Mouse (Mus musculus): ENCODE measurements around the gene Bank1. TPM values are rescaled to one million over a fixed set of nuclear protein-coding genes. Genes with fewer than 3 reads are reported as not detected.

Gene Bank1
- polyA plus RNA-seq, 1 experiment from 2014 or later = 0.20 TPM

DNA sequence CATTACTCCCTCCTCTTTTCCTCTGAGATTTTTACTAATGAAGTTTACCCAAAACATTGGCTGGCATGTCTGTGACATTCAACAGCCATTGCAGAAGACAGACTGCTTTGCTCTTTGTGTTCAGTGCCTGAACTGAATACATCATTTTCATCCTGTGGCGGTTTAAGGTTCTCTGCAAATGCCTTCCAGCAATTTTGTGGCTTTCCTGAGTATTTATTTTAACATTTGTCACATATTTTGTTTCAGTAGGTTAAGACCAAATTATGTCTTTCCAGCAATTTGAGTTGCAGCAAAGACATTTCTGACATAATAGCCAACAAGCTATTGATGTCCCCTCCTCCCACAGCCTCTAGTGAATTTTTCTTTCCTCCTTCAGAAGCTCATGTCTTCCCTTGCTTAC lies 170.3 kb downstream of the Bank1 start:
- Histone ChIP-seq H3K27ac (no peak overlapping the region), H3K9me3 (no peaks in the 10 kb centered on the region), H3K4me2 (no peak overlapping the region), H3K9ac (no peak overlapping the region), H3K36me3 (replicated peaks) (no peaks in the 10 kb centered on the region), H3K27me3 (no peaks in the 10 kb centered on the region), H3K4me3 (replicated peaks) (no peak overlapping the region), H3K4me1 (no peaks in the 10 kb centered on the region)
- ATAC-seq (ENCODE audit: low FRiP score) = no peak
- WGBS = 73% methylated on average over 1 of the region's 1 CpGs

DNA sequence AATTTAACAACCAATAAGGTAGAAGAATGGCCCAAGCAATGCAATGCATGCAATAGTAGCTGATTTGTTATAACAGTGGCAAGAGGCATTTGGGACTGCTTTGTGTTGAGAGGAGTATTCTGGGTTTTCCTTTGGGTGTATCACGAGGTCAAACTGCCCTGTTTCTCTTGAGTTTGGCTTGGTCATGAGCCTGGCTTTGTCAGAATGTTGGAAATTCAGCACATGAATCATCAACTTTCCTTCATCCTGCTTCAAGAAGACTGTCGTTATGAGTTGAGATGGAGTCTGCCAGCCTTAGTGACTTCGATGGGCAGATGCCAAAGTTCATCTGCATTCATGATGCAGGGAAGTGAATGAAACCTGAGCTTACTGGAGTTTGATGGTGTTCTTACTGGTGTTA lies 175.0 kb downstream of the Bank1 start:
- WGBS = 82% methylated on average over 3 of the region's 3 CpGs
- Histone ChIP-seq H3K27me3 (no peaks in the 10 kb centered on the region), H3K36me3 (replicated peaks) (no peaks in the 10 kb centered on the region), H3K4me1 (no peaks in the 10 kb centered on the region), H3K27ac (no peak overlapping the region), H3K4me3 (replicated peaks) (no peak overlapping the region), H3K9me3 (no peaks in the 10 kb centered on the region), H3K4me2 (no peak overlapping the region), H3K9ac (no peak overlapping the region)
- no peak for ATAC-seq (ENCODE audit: low FRiP score)

GRCm38 (mm10) chr3:136147166-136147565 lies 178.7 kb downstream of the Bank1 start:
- WGBS = 69% methylated on average over 2 of the region's 2 CpGs

DNA sequence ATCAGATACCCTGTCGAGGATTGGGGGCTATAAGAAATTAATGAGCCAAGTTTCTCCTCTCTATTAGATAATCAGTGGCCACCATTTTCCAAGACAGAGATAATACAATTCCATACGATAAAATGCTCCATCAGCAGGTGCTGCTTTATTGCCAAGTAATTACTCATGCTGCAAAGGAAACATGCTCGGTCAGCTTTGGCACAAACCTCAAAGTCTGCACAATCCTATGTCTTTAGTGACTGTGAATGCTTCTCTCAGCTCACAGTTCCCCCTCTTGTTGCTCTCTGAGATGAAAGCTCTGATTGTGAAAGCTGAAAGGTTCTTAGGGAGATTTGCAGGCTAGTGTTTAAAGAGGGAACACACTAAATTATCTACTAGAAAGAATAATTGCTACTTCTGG lies 193.9 kb downstream of the Bank1 start:
- Histone ChIP-seq H3K4me2 (no peak overlapping the region), H3K9ac (no peak overlapping the region), H3K27me3 (no peaks in the 10 kb centered on the region), H3K36me3 (replicated peaks) (no peaks in the 10 kb centered on the region), H3K9me3 (no peaks in the 10 kb centered on the region), H3K27ac (no peak overlapping the region), H3K4me1 (no peaks in the 10 kb centered on the region), H3K4me3 (replicated peaks) (no peak overlapping the region)
- WGBS = 51% methylated on average over 3 of the region's 3 CpGs
- no peak for ATAC-seq (ENCODE audit: low FRiP score)

More at GRCm38 (mm10) chr3:136147166-136147565, 178.7 kb downstream of the Bank1 start:
- Histone ChIP-seq H3K9me3 (no peaks in the 10 kb centered on the region), H3K4me2 (no peak overlapping the region), H3K9ac (no peak overlapping the region), H3K36me3 (replicated peaks) (no peaks in the 10 kb centered on the region), H3K27me3 (no peaks in the 10 kb centered on the region), H3K27ac (no peak overlapping the region), H3K4me3 (replicated peaks) (no peak overlapping the region), H3K4me1 (no peaks in the 10 kb centered on the region)
- no peak for ATAC-seq (ENCODE audit: low FRiP score)

GRCm38 (mm10) chr3:136115478-136116215 lies 210.2 kb downstream of the Bank1 start:
- Histone ChIP-seq H3K9ac (no peak overlapping the region), H3K9me3 (no peaks in the 10 kb centered on the region), H3K4me2 (no peak overlapping the region), H3K27me3 (no peaks in the 10 kb centered on the region), H3K4me1 (no peaks in the 10 kb centered on the region), H3K27ac (no peak overlapping the region), H3K4me3 (replicated peaks) (no peak overlapping the region), H3K36me3 (replicated peaks) (no peaks in the 10 kb centered on the region)
- ATAC-seq (ENCODE audit: low FRiP score) = no peak
- WGBS = 63% methylated on average over 5 of the region's 5 CpGs

DNA sequence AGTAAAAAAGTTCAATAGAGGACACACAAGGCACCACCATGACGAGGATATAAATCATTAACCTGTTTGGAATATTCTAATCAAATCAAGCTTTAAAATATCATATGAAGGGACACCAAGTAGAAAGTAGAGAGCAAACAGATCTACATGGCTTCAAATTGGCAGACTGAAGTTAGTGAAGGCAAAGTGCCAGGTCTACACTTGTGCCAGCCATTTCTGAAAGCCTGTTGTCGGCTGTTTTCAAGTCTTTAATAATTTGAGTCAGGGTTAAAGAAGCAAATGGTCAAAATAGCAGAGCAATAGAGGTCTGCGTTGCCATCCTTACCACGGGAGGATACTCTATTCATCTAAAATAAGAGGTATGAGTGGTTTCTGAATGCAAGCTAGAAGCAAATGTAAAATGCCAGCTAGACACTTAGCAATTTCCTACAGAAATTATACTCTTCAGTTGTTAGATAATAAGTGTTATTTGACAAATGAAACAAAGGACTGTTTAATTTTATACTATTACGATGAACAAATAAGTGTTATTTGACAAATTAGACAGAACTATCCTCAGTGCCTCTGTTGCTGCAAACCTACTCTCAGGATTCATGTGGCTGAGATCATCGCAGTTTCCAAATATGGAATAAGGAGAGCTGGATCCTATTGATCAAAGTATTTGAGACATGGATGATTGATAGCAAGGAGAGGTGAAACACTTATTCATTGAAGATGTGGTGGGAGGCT lies 216.3 kb downstream of the Bank1 start:
- H3K4me2 ChIP-seq = no peak overlapping the region
- WGBS = 86% methylated on average over 6 of the region's 6 CpGs
- no peak overlapping the region for H3K4me3 ChIP-seq (replicated peaks)
- no peak overlapping the region for H3K27ac ChIP-seq
- H3K4me1 ChIP-seq = no peaks in the 10 kb centered on the region
- H3K9me3 ChIP-seq = no peaks in the 10 kb centered on the region
- H3K9ac ChIP-seq = no peak overlapping the region
- no peak for ATAC-seq (ENCODE audit: low FRiP score)
- no peaks in the 10 kb centered on the region for H3K36me3 ChIP-seq (replicated peaks)
- H3K27me3 ChIP-seq = no peaks in the 10 kb centered on the region

DNA sequence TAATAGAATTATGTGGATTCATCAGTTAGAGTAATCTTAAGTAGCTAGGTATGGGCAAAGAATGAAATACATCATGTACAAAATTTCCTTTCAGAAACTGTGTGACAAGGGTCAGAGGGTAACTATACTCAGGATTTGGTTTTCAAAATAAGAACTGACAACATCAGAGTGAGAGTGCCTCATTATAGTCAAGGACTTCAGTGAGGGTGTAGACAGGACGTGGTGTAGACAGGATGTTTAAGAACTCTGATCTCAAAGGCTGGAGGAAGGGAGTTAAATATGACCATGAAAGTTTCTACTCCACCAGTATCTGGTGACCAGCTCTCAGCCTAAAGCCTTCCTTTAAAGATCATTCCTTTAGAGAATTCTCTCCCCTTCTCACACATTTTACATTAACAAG lies 219.4 kb downstream of the Bank1 start:
- 51% methylated on average over 1 of the region's 1 CpGs for WGBS
- no peak overlapping the region for H3K4me2 ChIP-seq
- H3K4me3 ChIP-seq (replicated peaks) = no peak overlapping the region

GRCm38 (mm10) chr3:136103339-136103738 lies 222.5 kb downstream of the Bank1 start:
- H3K9ac ChIP-seq = no peak overlapping the region
- H3K4me3 ChIP-seq (replicated peaks) = no peak overlapping the region
- H3K9me3 ChIP-seq = no peaks in the 10 kb centered on the region
- H3K36me3 ChIP-seq (replicated peaks) = no peaks in the 10 kb centered on the region
- H3K27me3 ChIP-seq = no peaks in the 10 kb centered on the region
- ATAC-seq (ENCODE audit: low FRiP score) = no peak
- no peak overlapping the region for H3K4me2 ChIP-seq
- WGBS = 90% methylated on average over 2 of the region's 2 CpGs
- H3K27ac ChIP-seq = no peak overlapping the region
- no peaks in the 10 kb centered on the region for H3K4me1 ChIP-seq

More for the DNA sequence above, 219.4 kb downstream of the Bank1 start:
- Histone ChIP-seq H3K9ac (no peak overlapping the region), H3K36me3 (replicated peaks) (no peaks in the 10 kb centered on the region), H3K27ac (no peak overlapping the region), H3K9me3 (no peaks in the 10 kb centered on the region), H3K4me1 (no peaks in the 10 kb centered on the region), H3K27me3 (no peaks in the 10 kb centered on the region)
- ATAC-seq (ENCODE audit: low FRiP score) = no peak

- Histone ChIP-seq H3K36me3 (replicated peaks) (no peaks in the 10 kb centered on the region), H3K4me1 (no peaks in the 10 kb centered on the region), H3K9me3 (no peaks in the 10 kb centered on the region), H3K27me3 (no peaks in the 10 kb centered on the region), H3K27ac (no peak overlapping the region), H3K9ac (no peak overlapping the region), H3K4me3 (replicated peaks) (no peak overlapping the region), H3K4me2 (no peak overlapping the region)
- whole genome bisulfite sequencing = 92% methylated on average over 5 of the region's 5 CpGs
- ATAC-seq (ENCODE audit: low FRiP score) = no peak
These were observed 224.8 kb downstream of the Bank1 start for GRCm38 (mm10) chr3:136100973-136101500.

DNA sequence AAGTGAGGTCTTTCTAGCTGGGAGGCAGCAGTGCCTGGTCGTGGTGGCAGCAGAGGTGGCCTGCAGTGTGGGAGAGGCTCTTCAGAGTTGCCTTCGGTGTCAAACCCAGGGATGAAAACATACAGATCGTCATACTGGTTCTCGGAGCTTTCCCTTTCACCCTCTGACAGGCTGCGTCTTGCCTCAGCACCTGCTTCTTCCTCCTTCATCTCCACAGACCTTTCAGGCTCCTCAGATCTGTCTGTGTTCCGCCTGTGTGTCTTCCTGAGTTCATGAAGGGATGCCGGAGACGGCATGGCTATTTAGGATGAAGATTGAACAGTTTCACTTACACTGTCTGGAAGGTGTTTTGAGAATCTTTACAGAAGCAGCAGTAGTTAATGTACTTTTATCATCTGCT lies 225.6 kb downstream of the Bank1 start:
- no peak overlapping the region for H3K4me3 ChIP-seq (replicated peaks)
- no peak overlapping the region for H3K9ac ChIP-seq
- no peaks in the 10 kb centered on the region for H3K9me3 ChIP-seq
- no peaks in the 10 kb centered on the region for H3K36me3 ChIP-seq (replicated peaks)
- ATAC-seq (ENCODE audit: low FRiP score) = no peak
- H3K4me1 ChIP-seq = no peaks in the 10 kb centered on the region
- no peak overlapping the region for H3K4me2 ChIP-seq
- H3K27me3 ChIP-seq = no peaks in the 10 kb centered on the region
- 92% methylated on average over 8 of the region's 8 CpGs for WGBS
- H3K27ac ChIP-seq = no peak overlapping the region

- WGBS = 86% methylated on average over 7 of the region's 7 CpGs
- H3K9me3 ChIP-seq = no peaks in the 10 kb centered on the region
- no peaks in the 10 kb centered on the region for H3K4me1 ChIP-seq
- H3K27ac ChIP-seq = no peak overlapping the region
- ATAC-seq (ENCODE audit: low FRiP score) = no peak
- H3K36me3 ChIP-seq (replicated peaks) = no peaks in the 10 kb centered on the region
- no peak overlapping the region for H3K4me2 ChIP-seq
- no peaks in the 10 kb centered on the region for H3K27me3 ChIP-seq
- no peak overlapping the region for H3K9ac ChIP-seq
- no peak overlapping the region for H3K4me3 ChIP-seq (replicated peaks)
These were observed 238.8 kb downstream of the Bank1 start for GRCm38 (mm10) chr3:136086948-136087660.

DNA sequence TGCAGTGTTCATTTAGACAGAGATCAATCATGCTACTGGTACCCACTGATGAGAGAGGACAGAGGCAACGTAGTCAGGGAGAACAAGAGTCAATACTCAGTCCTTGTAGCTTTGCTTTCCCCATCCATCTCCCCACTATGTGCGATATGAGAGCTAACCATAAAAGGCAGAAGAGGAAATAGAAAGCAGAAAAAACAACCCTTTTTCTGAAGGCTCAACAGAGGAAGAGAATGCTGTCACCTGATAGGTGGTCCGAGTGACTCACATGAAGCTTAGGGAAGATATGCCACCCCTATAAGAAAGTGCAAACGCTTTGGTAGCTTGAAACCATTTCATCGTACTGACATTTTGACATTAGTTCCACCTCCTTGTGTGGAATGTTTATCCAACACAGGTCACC lies 239.4 kb downstream of the Bank1 start:
- no peak for ATAC-seq (ENCODE audit: low FRiP score)
- Histone ChIP-seq H3K4me1 (no peaks in the 10 kb centered on the region), H3K9me3 (no peaks in the 10 kb centered on the region), H3K9ac (no peak overlapping the region), H3K27ac (no peak overlapping the region), H3K4me2 (no peak overlapping the region), H3K36me3 (replicated peaks) (no peaks in the 10 kb centered on the region), H3K4me3 (replicated peaks) (no peak overlapping the region), H3K27me3 (no peaks in the 10 kb centered on the region)
- WGBS = 83% methylated on average over 5 of the region's 5 CpGs

Data from forebrain, embryonic 12.5 days (tissue).